Mouse (Mus musculus) left cerebral cortex, postnatal 25 days (tissue): Measurements from ENCODE around the gene Postn. TPM values are rescaled to one million over a fixed set of nuclear protein-coding genes. Genes with fewer than 3 reads are reported as not detected.

ENCODE experiments used
- DNase-seq, 2 experiments: peaks; one replicate each; pipeline ENCODE4 v3.0.0; 2022; ENCODE audit warnings: low spot score in 2 of 2, mixed read lengths in 1 of 2
- intact Hi-C: fragments of 180-260 bp; cut with DNase I; formaldehyde crosslinking; loops from one replicate; pipeline ENCODE4 v1.15.1; 2025
- total RNA-seq, 2 experiments: library from RNA; stranded (reverse); gene quantifications; 2 replicates each; pipeline ENCODE4 v1.2.3; 2021

Postn gene
- 1 to 10 TPM; 3.6 to 3.9 TPM for total RNA-seq

GRCm38 (mm10) chr3:54360897-54361296, at the start of gene Postn:
Gene Postn (plus strand): TSS chr3:54361109.
- intact Hi-C loops: loop anchor here (5.0 kb wide), 1 partner anchor 226 kb away; no protein-coding TSS in a partner anchor
- DNase-seq: no peak

GRCm38 (mm10) chr3:54314055-54314454, 46.9 kb upstream of the Postn start:
- intact Hi-C loops: loop anchor here (2.0 to 10.0 kb wide), 4 partner anchors 157 to 789 kb away; partner anchors contain the start of genes Trpc4 and Ufm1

GRCm38 (mm10) chr3:54352891-54353652, 7.8 kb upstream of the Postn start:
- peak; percentile 76 to 78 for DNase-seq
- intact Hi-C loops: loop anchor here (2.0 kb wide), 1 partner anchor 336 kb away; no protein-coding TSS in a partner anchor

More at GRCm38 (mm10) chr3:54314055-54314454, 46.9 kb upstream of the Postn start:
- peak in 1 of 2 experiments; percentile 35 for DNase-seq

GRCm38 (mm10) chr3:54357561-54357960, 3.3 kb upstream of the Postn start:
- intact Hi-C loops: loop anchor here (1.0 kb wide), 1 partner anchor 315 kb away; no protein-coding TSS in a partner anchor
- peak in 1 of 2 experiments; percentile 18 for DNase-seq

GRCm38 (mm10) chr3:54358463-54359189, 2.3 kb upstream of the Postn start:
- DNase-seq: no peak
- intact Hi-C loops: no loop called here

- intact Hi-C loops: loop anchor here (5.0 kb wide), 1 partner anchor 226 kb away; no protein-coding TSS in a partner anchor
- DNase-seq: no peak
Observed at GRCm38 (mm10) chr3:54361656-54362055, 747 bp downstream of the Postn start.

GRCm38 (mm10) chr3:54371015-54371414, 10.1 kb downstream of the Postn start:
- no peak for DNase-seq
- intact Hi-C loops: no loop called here

- intact Hi-C loops: no loop called here
Observed at GRCm38 (mm10) chr3:54372625-54373024, 11.7 kb downstream of the Postn start.

GRCm38 (mm10) chr3:54376014-54376413, 15.1 kb downstream of the Postn start:
- intact Hi-C loops: no loop called here
- DNase-seq: no peak

More at GRCm38 (mm10) chr3:54372625-54373024, 11.7 kb downstream of the Postn start:
- no peak for DNase-seq

GRCm38 (mm10) chr3:54377647-54378046, 16.7 kb downstream of the Postn start:
- intact Hi-C loops: no loop called here

GRCm38 (mm10) chr3:54378135-54378534, 17.2 kb downstream of the Postn start:
- intact Hi-C loops: no loop called here
- DNase-seq: no peak

More at GRCm38 (mm10) chr3:54377647-54378046, 16.7 kb downstream of the Postn start:
- no peak for DNase-seq

- intact Hi-C loops: no loop called here
- no peak for DNase-seq
Observed at GRCm38 (mm10) chr3:54379981-54380380, 19.1 kb downstream of the Postn start.

GRCm38 (mm10) chr3:54399321-54399720, 38.4 kb downstream of the Postn start:
- no peak for DNase-seq
- intact Hi-C loops: no loop called here

GRCm38 (mm10) chr3:54399911-54400310, 39.0 kb downstream of the Postn start:
- intact Hi-C loops: no loop called here
- DNase-seq: no peak

GRCm38 (mm10) chr3:54400617-54401016, 39.7 kb downstream of the Postn start:
- no peak for DNase-seq
- intact Hi-C loops: no loop called here

- no peak for DNase-seq
- intact Hi-C loops: no loop called here
Observed at GRCm38 (mm10) chr3:54401706-54402105, 40.8 kb downstream of the Postn start.

- DNase-seq: no peak
- intact Hi-C loops: no loop called here
Observed at GRCm38 (mm10) chr3:54403791-54404190, 42.9 kb downstream of the Postn start.

GRCm38 (mm10) chr3:54406567-54406966, 45.7 kb downstream of the Postn start:
- intact Hi-C loops: no loop called here

GRCm38 (mm10) chr3:54411052-54411451, 50.1 kb downstream of the Postn start:
- DNase-seq: no peak
- intact Hi-C loops: no loop called here

More at GRCm38 (mm10) chr3:54406567-54406966, 45.7 kb downstream of the Postn start:
- no peak for DNase-seq

- intact Hi-C loops: no loop called here
- peak in 1 of 2 experiments; percentile 12 for DNase-seq
Observed at GRCm38 (mm10) chr3:54412885-54413583, 52.1 kb downstream of the Postn start.
